Mouse (Mus musculus) heart, adult 18-20 months (tissue): ENCODE measurements around the gene Bok. TPM values are rescaled to one million over a fixed set of nuclear protein-coding genes. Genes with fewer than 3 reads are reported as not detected.

Source experiments
- DNase-seq, 2 experiments: peaks; one replicate each; pipeline ENCODE4 v3.0.0; 2021 to 2022; ENCODE audit warnings: mixed read lengths in 1 of 2
- total RNA-seq, 2 experiments: library from RNA; stranded (reverse); gene quantifications; 2 replicates each; pipeline ENCODE4 v1.2.3; 2021

The Bok gene
- total RNA-seq, 2 experiments from 2014 or later: 3.3 to 4.3 TPM

DNA sequence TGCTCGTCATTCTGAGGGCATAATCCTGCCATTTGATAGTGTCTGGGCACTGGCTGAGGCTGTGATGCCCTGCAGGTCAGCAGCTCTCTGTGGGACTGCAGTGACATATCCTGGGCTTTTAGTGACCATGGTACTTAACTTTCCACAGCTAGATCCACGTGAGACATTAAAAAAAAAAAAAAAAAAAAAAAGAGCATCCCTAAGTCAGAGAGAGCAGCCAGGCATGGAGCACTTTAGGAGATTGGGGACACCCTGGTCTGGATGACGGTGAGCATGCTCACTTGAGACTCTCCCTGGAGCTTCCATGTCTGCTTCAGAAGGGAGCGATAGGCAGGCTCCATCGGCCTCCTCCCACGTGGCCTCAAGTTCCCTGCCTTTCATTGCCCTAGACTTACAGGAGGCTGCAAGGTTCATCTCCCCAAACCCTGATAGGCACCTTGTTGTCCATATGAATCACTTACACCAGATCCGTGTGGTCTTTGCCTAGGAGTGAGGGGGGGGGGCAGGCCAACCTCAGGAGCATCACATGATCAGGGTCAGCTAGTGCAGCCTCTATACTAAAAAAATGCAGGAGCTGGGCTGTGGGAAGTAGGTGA is 4.5 kb downstream of the Bok start:
- DNase-seq: no peak

DNA sequence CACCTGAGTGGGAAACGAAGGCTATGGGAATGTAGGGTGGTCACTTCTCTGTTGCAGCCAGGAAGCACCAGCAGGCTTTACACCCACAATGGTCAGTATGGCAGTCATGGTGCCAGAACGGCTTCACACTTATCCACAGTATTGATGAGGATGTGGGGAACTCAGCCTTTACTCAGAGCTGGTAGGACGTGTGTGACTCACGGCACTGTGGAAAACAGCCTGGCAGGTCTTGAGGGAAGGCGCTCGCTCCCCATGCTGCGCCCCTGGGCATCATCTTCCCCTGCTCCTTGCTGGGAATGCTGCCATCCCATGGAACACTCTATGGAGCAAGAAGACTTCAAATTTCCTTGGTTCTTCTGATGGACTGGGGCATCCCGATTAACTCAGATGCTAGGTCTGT is 5.6 kb downstream of the Bok start:
- DNase-seq: no peak

- no peak for DNase-seq
Observed at GRCm38 (mm10) chr1:93691786-93692357, 6.4 kb downstream of the Bok start.

DNA sequence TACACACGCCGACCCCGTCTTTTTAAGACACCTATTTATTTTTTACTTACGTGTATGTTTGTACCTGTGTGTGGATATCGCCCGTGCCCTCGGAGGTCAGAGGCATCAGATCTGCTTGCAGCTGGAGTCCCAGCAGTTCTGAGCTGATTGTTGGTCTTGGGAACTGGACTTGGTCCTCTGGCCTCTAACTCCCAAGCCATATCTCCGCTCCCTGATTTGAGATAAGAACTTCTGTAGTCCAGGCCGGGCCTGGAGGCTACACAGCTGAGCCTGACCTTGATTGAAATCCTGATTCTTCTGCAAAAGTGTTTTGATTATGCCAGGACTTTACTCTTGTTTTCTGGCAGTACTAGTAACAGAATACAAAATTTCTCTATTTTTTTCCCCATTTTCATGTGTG is 7.3 kb downstream of the Bok start:
- no peak for DNase-seq

GRCm38 (mm10) chr1:93693502-93693901 is 8.0 kb downstream of the Bok start:
- DNase-seq: no peak

DNA sequence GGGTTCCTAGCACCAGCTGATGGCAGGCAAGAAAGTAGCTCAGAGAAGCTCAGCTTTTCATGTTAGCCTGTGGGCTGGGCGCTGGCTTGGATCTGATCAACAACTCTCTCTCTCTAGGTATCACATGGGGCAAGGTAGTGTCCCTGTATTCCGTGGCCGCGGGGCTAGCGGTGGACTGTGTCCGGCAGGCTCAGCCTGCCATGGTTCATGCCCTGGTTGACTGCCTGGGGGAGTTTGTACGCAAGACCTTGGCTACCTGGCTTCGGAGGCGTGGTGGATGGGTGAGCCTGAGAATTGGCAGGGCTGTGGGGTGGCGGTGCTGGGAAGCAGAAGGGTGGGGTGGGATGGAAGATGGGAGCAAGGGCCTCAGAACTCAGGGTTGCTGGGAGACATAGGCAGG is 8.5 kb downstream of the Bok start:
- no peak for DNase-seq

- DNase-seq: peak; percentile 77 to 89
Observed at GRCm38 (mm10) chr1:93694966-93695365, 9.5 kb downstream of the Bok start.

DNA sequence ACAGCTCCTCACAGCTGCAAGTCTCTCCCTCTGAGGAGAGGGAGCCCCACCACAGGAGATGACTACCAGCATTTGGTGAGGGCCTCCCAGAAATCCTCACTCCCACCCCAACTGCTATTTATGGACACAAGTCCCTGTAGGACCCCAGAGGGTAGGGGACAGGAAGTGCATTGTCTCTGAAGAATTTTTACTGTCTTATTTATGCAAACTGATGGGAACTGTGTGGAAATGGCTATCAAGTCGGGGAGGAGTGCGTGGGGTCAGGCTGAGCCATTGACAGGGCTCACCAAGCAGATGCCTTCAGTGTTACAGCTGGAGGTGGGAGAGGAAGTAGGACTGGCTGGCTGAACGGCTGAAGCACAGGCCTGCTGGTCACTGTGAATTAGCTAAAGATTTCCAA is 11.9 kb downstream of the Bok start:
- no peak for DNase-seq

DNA sequence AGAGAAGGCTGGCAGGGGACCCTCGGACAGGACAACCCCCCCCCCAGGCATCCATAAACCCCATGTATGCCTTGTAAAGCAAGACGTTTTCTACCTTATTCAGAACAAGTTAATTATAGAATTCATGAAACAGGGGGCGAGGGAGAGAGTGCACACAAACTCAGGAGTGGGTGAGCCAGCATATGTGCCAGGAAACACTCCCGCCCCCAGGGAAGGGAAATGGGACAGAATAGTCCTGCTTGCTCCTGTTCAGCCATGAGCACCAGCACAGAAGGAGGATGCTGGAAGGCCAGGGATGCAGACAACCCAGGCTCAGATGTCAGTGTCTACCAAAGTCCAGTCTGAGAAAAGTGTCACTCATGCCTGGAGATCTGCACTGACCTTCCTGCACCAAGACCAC is 13.7 kb downstream of the Bok start:
- DNase-seq: no peak

DNA sequence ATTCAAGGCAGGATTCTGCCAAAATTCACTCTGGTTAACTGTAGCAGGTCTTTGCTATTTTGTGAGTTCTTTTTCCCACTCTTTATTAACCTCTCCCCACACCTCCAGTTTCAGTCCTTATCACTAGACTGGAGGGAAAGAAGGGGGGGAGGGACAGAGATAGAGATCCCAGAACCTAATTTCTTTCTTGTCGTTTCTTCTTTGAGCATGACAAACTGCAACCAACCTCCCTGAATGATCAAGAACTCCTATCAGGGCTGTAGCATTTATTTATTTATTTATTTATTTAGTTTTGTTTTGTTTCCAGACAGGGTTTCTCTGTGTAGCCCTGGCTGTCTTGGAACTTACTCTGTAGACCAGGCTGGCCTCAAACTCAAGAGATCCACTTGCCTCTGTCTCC is 16.6 kb downstream of the Bok start:
- DNase-seq: no peak

- DNase-seq: no peak
Observed at GRCm38 (mm10) chr1:93703472-93704048, 18.1 kb downstream of the Bok start.

DNA sequence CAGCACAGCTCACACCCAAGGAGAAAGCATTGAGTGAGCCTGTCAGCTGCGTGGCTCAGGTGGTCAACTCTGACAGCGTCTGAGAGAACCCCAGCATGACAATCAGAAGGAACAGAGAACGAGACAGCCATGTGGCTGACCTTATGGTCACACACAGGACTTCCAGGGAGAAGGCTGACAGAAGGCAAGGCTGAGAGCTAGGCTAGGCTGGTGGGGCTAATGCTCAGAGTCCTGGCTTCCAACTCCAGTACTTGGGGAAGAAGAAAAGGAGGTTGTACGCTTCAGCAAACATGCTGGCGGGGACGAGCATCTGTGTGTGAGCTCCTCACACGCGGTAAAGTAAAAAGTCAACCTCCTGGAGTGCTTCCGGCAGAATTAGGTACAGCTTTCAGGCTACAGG is 18.9 kb downstream of the Bok start:
- DNase-seq: no peak

DNA sequence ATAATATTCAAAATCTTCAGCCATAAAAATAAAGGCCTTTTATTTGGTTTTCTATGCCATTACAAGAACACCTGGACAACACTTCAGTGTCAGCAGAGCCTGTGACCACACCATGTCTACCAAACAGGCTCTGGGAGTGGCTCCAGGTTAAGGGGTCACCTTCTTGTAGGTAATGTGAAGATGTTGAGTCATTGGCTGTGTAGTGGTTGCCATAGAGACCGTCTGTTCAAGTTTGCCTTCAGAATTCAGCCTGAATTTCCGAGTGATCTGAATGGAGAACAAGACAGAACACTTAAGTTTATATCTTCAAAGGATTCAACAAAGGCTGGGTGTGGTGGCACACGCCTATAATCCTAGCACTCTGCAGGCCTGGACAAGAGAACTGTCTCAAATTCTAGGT is 19.9 kb downstream of the Bok start:
- no peak for DNase-seq

DNA sequence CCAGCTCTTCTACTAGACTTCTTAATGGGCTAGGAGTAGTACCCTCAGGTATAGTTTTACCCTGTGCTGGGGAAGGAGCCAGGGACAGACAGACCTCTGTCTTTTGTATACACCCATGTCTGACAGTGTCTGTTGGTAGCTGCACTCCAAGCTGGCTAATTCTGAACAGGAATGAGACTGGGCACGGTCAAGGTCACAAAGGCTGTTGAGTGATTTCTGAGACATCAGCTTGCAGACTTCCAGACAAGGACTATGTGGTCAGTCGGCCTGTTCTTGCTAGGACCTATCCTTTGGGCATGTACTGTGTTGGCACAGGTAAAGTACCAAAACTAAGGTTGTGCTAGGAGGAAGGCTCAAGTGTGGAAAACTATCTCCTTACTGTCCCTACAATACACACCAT is 30.7 kb downstream of the Bok start:
- no peak for DNase-seq

DNA sequence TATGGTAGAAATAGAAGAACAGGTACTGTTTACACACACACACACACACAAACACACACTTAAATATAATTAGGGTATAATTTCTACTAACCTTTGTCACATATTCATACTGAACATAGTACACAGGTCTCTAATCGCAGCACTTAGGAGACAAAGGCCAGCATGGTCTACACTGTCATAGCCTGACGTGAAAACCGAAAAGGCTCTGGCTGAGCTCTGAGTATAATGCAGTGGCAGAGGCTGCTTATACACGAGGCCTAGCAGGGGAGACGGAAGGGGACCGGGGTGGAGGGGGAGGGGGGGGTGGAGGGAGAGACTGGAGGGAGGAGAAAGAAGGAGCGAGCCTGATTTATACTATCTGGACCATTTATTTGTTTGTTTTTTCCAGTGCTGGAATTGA is 36.1 kb downstream of the Bok start:
- no peak for DNase-seq

GRCm38 (mm10) chr1:93724623-93725022 is 39.2 kb downstream of the Bok start:
- no peak for DNase-seq

GRCm38 (mm10) chr1:93725665-93726064 is 40.2 kb downstream of the Bok start:
- no peak for DNase-seq

- no peak for DNase-seq
Observed at GRCm38 (mm10) chr1:93726116-93726515, 40.7 kb downstream of the Bok start.

DNA sequence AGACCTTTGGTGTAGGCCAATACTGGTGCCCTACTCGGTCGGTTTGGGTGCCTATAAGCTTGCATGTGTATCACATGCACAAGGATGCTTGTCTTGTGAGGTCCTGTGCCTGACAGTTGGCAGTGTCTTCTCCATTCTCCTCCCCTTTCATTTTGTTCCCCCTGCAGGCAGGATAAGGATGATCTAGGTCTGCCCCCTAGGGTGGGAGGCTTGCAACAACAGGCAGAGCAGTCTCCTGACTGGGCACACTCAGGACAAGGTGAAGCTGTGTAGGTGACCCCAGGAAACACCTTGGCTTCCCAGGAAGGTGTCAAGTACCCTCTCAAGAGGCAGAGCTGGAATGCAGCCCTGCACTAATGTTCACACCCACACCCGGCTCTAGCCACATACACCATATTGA is 41.5 kb downstream of the Bok start:
- peak; percentile 67 to 86 for DNase-seq

GRCm38 (mm10) chr1:93731103-93731502 is 45.6 kb downstream of the Bok start:
- DNase-seq: no peak

DNA sequence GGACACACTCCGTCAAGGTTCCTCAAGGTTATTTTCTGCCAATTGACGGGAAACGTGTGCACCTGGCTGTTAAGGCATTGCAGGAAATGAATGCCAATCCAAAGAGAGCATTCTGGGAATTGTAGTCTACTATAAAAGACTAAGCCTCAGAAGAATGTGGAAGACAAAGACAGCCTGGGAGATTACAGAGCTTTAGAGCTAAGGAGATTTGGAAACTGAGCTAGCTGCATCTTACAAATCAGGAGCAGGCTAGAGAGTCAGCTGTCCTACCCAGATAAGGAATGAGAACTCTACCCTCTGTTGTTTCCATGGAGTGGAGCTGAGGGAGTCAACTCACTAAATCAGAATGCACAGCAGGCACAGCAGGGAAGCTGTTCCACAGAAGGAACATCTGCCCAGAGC is 46.4 kb downstream of the Bok start:
- DNase-seq: no peak

GRCm38 (mm10) chr1:93735859-93736258 is 50.4 kb downstream of the Bok start:
- no peak for DNase-seq

GRCm38 (mm10) chr1:93737711-93738110 is 52.3 kb downstream of the Bok start:
- DNase-seq: no peak

DNA sequence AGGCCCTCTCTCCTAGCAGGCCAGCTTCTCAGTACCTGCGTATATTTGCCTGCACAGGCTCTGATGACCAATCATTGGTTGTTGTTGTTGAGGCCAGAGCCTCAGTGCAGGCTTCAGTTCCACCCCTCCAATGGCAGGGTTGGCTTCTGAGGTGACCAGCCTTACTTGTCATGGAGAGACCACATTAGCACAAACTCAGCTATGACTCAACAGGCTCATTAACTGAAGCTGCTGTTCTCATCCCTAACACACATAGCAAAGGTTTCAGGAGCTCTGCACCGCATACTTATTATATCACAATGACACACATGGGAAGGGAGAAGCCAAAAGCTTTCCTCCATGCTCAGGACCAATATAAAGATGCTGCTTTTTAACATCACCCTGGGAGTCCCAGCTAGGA is 55.2 kb downstream of the Bok start:
- no peak for DNase-seq
